Mouse (Mus musculus): ENCODE data around the gene Dock1.

GRCm38 (mm10) chr7:134959086-134959485 lies 288.6 kb downstream of the Dock1 start:
- no peak for TF ChIP-seq POLR2A (IDR thresholded peaks at IDR 0.05; ENCODE audit: low read depth, low read length)
- no peak for TF ChIP-seq CTCF (conservative IDR thresholded peaks at IDR 0.05; ENCODE audit: insufficient read depth, insufficient read length, low read depth, low read length)
